Mouse (Mus musculus): ENCODE results near the gene Sema3b. TPM values are rescaled to one million over a fixed set of nuclear protein-coding genes. Genes with fewer than 3 reads are reported as not detected.

Sema3b gene
- total RNA-seq, 2 experiments from 2014 or later: 1.5 to 2.5 TPM

DNA sequence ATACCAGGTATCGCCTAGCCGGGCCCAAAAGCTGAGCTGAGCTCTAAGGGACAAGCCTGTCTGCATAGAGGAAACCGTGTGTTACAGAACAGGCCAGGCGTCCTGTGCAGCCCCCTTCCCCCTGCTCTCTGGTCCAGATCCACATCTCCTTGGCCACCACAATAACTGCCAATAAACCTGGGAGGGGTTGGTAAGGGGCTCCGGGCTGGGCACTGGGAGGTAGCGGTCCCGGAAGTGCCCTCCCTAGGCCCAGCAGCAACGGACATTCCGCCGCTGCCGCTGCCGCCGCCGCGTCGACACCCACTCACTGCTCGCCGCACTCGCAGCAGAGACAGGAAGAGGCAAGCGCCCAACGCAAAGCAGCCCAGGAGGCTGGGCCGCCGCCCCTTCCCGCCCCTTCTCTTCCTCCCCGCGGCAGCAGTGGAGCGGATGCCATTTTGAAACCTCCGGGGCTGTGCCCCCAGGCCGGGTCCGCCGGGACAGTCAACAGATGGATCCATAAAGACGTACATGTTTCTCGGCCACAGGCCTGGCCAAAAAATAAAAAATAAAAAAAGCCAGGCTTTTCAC is 24.1 kb upstream of the Sema3b start:
- DNase-seq (ENCODE audit: low spot score in 2 of 2): peak; percentile 76 to 80

DNA sequence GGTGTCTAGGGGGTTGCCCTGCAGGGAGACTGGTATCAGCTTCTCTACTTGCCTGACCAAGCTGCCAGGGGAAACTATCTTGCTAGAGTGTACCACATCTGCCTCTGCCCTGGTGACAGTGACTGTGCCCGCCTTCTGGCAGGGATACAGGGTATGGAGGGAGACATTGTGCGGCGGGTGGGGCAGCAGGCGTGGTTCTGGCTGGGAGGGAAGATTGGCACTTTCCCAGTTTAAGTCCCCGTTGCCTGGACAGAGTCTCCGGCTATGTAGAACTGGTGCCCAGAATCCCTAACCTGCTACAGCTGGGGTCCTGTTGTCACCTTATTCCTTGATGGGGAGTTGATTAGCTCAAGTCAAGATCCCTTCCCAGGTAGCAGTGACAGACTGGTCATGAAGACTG is 23.4 kb upstream of the Sema3b start:
- no peak for DNase-seq (ENCODE audit: low spot score in 2 of 2)

DNA sequence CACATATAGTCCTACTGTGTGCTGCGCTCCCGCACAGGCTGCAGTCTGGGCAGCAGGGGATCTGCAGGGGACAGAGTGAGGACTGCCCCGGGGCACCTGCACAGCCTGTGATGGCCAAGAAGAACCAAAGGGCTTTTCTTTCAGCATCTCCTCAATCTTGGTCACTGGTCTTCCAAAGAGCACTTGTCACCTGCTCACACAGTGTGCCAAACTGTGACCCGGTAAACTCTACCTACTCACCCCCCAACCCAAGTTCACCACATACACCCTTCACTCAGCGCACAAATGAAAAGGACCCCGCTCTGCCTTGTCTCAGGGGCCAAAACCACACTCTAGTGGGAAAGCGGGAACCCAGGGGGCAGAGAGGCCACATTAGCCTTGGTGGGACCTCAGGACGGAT is 22.8 kb upstream of the Sema3b start:
- DNase-seq (ENCODE audit: low spot score in 2 of 2): no peak

DNA sequence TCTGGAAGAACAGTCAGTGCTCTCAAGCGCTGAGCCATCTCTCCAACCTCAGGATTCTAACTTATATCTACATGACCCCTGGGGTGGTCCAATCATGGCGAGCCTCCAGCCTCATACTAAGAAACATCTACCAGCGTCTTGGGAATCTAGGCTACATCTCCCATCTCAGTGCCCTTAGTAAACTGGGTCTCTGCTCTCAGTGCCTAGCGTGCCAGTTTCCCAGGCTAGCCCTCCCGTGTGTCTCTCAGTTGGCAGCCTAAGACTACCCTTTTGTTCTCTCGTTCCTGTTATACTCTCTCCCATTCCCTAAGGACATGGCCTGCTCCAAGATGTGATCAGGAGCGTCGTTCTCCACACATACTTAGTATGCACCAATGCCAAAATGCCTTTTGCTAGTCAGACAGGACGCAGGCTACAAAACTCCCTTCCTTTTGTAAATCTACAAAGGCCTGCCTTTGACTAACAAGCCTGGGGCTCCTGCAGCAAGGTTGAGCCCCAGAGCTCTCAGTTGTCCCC is 22.3 kb upstream of the Sema3b start:
- no peak for DNase-seq (ENCODE audit: low spot score in 2 of 2)

DNA sequence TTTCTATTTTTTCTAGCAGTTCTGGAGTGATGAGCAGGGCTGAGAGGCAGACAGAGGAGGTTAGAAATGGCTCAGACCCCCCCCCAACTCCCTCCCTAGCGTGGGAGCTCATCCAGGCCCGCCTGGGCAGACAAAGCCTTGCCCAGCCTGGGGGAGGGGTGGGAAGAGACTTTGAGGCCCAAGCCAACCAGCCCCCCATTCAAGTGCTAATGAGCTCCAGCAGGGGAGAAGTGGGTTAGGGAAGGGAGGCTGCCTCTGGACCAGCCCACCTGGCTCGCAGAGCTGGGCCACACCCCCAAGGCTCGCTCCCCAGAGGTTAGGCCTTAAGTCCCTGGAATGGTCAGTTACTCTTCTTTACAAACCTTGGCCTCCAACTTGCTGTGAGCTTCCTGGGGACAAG is 21.5 kb upstream of the Sema3b start:
- DNase-seq (ENCODE audit: low spot score in 2 of 2): peak in 1 of 2 experiments; percentile 51

DNA sequence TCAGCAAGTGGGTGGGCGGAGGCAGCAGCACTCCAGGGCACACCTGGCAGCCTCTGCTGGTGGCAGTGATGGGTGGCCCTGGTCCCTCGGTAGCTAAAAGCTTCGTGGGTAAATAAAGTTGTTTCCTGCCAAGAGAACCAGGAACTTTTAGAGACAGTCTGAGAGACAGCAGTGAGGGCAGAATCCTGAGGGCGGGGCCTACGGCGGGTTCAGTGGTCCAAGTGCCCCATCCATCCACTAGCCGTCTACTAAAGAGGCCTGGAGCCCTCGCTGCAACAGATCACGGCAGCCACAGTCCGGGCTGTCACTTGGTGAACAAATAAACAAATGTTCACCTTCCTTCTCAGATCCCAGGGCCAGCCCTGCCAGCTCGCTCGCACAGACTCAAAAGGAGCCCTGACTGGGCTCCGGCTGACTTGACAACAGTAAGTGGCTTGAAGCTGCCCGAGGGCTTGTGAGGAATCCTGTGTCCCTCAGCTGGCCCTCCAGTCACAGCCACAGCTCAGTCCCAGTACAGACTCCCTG is 20.9 kb upstream of the Sema3b start:
- DNase-seq (ENCODE audit: low spot score in 2 of 2): no peak

DNA sequence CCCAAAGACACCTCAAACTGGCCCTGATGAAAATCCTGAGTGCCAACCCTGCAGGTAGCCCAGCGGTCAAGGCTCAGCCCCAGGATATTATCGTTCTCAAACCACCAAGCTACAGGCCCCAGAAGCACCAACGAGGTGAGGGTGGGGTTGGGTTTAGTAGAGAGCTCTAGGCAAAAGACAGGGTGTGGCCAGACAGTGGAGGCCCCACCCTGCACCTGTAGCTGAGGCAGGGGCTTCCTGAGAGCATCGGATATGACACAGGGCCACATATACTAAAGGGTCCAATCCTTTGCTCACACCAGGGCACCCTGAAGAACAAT is 20.3 kb upstream of the Sema3b start:
- no peak for DNase-seq (ENCODE audit: low spot score in 2 of 2)

DNA sequence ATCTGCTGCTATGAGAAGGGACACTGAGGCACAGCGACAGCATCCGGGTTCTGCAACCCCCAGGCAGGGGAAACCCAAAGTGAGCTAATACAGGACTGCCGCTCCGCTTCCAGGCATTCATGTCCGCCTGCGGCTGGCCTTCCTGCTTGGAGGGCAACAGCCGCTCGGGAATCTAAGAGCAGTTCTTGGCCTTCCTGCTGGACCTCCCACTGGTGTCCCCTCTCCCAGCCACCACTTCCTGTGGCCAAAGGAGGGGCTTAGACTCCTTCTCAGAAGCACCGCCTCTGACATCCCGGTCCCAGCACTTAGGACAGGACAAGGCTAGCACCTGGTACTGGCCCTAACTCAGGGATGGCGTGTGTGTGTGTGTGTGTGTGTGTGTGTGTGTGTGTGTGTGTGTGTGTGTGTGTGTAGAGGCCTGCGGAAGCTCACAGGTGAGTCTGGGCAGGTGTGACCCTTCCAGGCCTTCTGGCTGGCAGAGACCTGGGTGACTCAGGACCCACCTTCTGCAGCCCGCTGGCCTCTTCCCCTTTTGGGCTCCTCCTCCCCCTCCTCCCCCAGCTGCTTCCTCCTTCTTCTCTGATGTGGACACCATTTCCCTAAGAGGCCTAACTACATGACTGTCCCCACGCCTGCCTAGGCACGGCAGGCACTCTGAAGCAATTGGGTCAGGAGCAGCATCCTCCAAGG is 19.8 kb upstream of the Sema3b start:
- no peak for DNase-seq (ENCODE audit: low spot score in 2 of 2)

DNA sequence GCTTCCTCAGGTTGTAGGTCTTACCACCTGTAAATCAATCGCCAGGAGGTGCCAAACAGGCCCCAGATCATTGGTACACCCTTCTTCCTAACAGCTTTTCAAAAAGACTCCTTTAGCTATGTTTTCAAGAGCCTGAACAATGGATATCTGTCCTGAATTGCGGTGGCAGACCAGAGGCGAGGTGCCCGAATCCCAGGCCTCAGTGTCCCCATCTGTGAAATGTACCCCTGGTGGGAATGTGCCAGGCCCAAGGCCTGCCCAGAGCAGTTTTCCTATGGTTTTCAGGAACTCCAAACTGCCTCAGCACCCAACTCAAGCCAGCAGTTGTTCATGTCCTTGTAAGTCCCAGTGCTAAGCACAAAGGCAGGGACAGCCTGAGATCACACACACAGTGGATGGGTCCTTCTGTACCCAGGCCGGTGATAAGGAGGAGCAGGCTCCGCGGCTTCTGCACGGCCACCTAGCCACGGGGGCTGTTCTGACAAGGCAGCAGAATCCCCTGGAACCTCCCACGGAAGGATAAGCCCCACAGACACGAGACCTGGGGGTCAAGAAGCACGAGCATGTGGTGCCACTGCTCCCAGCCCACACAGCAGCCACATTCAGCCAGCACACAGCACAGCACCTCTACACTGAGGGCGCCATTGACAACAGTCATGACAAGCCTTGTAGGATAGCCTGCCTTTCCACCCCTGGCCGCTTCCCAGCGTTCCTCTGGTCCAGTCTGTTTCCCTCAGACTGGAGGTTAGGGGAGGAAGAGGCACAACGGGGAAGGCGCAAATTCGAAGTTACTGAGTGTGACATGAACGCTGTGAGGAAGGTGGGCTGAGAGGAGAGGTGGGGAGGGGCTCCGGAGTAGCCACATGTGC is 18.6 kb upstream of the Sema3b start:
- DNase-seq (ENCODE audit: low spot score in 2 of 2): no peak

DNA sequence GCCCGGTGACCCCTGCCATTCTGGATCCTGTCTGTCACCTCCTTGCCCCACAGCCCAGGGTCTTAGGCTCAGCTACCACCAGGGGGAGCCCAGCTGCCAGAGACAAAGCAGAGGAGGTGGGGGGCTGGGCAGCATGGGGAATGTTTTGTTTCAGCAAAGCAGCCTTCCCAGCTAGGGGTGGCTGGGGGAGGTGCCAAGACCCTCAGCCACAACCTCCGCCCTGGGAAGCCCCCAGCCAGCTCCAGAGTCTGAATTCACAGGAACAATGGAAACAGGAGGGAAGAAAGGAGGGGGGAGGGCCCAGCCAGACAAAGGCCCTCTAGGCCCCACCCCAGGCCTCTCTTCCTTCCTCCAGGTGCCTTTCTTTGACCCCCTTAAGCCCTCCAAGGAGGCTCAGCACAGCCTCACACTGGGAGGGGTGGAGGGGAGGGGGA is 17.8 kb upstream of the Sema3b start:
- DNase-seq (ENCODE audit: low spot score in 2 of 2): peak; percentile 61 to 83

DNA sequence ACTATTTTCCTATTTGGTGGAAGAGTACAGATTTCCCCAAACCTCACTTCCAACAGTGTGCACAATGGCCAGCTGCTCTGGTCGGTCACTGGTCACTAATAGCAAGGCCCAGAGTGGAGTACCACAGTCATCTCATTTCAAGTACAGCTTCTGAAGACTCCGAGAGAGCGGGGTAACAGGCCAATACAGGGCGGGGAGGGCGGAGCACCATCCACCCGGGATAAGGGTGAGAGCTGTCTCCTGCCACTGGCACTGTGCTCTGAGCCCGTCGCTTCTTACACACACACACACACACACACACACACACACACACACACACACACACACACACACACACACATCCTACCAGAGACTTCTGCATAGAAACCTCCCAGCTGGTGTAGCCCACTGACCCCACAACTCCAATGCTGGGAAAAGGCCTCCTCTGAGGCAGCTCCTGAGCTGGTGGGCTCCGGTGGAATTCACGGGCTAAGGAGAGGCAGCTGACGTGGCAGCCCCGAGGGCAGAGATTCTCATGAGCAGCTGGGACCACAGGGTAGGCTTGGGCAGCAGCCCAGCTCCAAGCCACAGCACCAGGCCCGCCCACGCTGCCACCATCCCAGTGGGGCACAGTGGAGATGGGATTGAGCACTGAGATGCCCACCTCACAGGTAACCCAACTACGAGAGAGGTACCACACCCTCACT is 17.3 kb upstream of the Sema3b start:
- DNase-seq (ENCODE audit: low spot score in 2 of 2): no peak

DNA sequence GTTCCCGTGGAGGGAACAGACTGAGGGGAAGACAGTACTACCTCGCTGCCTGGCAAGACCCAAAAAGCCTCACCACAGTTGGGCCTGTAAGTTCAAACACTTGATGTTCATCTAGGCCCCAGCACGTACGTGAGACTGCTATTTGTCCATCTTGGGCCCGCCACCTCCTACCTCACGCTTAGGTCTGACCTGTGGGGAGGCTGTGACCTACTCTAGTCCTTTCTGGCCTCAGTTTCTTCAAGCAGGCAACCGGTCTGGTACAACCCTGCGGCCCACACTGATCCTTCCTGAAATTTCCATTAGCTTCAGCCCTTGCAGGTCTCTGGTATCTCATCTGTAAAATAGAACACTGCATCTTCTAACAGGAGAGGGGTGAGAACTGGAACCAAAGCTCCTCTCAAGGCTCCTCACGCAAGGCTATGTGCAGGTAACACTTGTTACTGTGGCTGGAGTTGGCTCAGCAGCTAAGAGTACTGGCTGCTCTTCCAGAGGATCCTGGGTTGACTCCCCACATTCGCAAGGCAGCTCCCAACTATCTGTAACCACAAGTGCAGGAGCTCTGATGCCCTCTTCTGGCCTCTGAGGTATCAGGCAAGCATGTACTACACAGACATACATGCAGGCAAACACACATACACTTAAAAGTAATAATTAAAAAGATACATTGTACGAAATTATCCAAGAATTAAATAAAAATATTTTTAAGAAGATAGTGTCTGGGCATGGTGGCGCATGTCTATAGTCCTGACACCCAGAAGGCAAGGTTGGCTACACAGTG is 16.5 kb upstream of the Sema3b start:
- no peak for DNase-seq (ENCODE audit: low spot score in 2 of 2)

DNA sequence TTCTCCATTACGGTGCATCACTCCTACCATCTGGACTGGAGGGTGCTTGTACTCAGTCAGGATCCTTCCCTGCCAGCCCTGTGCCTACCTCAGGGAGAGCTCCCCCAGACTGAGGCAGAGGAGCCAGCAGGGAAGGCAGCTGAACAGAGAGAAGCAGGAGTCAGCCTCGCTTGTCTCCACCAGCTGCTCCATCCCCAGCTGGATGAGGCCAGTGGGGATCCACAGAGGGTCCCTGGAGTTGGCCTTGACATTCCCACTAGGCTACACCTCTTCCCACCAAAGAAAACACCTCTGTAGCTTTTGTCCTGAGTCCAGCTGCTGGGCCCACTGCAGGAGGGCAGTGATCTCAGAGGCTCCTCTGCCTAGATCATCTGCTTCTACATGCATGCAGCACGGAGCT is 15.9 kb upstream of the Sema3b start:
- no peak for DNase-seq (ENCODE audit: low spot score in 2 of 2)

DNA sequence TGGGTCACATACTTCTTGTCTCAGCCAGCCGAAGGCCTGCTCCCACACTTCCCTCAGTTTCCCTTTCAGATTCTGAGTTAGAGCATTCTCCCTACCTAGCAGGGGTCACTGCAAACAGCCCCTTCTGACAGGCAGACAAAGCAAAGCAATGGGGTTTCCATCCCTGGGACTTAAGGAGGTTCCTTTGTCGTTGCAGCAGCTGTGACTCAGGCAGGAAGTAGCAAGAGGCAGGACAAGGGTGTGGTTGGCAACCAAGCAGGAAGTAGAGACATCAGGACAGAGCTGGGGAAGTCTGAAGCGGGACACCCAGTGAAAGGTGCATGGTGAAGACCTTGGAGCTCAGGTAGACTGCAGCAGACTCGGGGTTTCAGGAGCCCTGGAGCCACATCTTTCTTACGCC is 15.5 kb upstream of the Sema3b start:
- DNase-seq (ENCODE audit: low spot score in 2 of 2): no peak

DNA sequence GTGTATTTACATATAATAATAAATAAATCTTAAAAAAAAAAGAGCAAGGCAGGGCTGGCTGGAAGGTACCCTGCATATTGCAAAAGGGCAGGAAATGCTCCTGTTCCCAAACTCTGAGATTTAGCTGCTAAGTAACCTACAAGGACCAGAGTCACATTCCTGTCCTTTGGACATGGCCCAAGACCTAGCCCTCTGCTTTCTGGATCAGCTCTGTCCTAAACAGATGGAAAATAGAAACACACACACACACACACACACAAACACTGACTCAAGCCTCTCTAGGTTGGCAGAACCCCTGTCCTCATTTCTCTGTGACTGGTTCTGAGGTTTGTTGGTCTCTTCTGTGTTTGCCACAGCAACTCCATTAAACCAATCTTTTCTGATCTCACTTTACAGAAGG is 11.9 kb upstream of the Sema3b start:
- DNase-seq (ENCODE audit: low spot score in 2 of 2): no peak

DNA sequence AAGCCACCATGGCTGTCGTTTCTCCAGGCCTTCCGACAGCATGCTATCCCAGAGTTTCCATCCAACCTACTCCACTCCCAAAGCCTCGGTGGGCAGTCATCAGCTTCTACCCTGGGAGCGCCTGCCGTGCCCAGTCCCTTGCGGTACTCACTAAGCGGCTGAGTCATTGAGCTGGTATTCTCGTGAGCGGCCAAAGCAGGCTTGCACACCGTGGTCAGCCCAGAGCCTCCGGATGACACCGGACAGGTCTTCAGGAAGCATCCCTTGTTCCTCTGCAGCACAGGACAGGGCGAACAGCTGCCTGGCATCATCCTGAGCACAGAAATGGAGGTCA is 10.5 kb upstream of the Sema3b start:
- DNase-seq (ENCODE audit: low spot score in 2 of 2): no peak

DNA sequence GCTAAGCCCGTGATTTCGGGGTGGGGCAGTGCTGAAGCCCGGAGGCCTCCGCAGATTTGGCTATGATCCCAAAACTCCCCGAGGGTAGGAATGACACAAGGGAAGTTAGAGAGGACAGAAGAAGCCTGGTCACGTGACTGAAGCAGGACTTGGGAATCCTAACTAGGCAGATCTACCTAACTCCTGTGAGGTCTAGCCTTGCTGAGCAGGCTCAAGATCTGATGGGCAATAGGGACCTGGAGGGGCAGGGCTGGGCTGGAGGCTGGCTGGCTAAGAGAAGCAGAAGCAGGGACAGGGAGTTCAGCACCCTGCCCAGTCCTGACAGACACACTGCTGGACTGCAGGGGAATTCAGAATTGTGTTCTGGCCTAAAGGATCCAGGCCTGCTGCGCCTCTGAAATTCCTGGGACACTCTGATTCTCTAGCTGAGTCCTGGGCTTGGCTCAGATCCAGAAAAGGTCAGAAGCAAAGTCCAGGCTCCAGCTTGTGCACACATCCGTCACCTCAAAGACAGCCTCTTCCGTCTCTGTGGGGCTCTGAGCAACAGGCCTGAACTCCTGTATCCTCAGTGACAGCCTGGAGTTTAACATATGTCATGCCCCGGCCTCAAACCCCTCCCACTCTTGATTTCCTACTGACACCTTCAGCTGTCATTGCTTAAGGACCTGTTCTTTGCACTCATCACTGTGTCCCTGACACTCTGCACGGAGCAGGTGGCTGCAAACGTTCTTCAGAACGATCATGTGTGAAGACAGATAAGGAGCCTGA is 9.9 kb upstream of the Sema3b start:
- DNase-seq (ENCODE audit: low spot score in 2 of 2): no peak

DNA sequence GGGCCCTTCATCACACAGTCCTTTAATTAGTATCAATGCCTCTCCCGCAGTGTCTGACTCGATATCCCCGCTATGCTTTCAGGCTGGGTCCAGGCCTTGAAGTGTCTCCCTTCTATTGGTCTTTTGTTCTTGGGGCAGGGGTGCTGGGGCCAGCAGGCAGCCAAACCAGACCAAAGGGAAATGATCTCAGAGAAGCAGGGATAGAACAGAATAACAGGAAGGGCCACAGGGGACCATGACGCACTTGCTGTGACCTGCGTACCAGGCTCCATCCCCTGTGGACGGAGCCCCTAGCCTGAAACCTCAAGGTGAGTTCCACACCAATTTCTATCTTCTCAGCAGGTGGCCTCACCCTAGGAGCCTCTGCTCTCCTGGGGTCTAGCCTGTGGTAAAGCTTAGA is 9.1 kb upstream of the Sema3b start:
- DNase-seq (ENCODE audit: low spot score in 2 of 2): no peak

DNA sequence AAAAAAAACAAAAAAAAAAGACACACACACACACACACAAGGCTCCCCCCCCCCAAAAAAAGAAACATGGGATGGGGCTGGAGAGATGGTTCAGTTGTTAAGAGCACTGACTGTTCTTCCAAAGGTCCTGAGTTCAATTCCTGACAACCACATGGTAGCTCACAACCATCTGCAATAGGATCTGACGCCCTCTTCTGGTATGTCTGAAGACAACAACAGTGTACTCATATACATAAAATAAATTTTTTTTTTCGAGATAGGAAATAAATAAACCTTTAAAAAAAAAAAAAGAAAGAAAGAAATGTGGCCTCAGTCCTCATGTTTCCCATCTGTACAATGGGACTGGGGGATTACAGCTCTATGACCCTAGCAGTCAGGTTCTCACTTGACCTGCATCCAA is 8.4 kb upstream of the Sema3b start:
- no peak for DNase-seq (ENCODE audit: low spot score in 2 of 2)

DNA sequence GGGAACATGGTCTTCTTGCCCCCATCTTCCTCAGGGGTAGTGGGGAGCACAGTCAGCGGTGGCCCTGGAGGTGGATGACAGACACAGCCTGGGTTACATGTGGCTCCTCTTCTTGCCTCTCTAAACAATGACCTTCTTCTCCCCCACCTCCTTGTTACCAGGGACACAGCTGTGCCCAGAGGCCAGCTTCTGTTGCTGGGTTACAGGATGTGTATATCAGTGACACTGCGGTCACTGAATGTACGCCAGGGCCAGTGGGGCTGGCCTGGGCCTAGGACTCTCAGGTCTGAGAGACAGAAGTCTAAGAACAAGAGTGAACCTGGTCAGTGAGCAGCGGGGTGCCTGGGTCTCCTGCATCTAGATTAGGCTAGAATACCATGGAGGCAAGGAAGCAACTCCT is 6.0 kb upstream of the Sema3b start:
- DNase-seq (ENCODE audit: low spot score in 2 of 2): no peak
